Mouse (Mus musculus) cerebellum, adult 11-12 months (tissue): ENCODE measurements around the gene Pcx.

Experiments
- DNase-seq: peaks from one replicate; pipeline ENCODE4 v3.0.0; 2022

The Pcx gene

DNA sequence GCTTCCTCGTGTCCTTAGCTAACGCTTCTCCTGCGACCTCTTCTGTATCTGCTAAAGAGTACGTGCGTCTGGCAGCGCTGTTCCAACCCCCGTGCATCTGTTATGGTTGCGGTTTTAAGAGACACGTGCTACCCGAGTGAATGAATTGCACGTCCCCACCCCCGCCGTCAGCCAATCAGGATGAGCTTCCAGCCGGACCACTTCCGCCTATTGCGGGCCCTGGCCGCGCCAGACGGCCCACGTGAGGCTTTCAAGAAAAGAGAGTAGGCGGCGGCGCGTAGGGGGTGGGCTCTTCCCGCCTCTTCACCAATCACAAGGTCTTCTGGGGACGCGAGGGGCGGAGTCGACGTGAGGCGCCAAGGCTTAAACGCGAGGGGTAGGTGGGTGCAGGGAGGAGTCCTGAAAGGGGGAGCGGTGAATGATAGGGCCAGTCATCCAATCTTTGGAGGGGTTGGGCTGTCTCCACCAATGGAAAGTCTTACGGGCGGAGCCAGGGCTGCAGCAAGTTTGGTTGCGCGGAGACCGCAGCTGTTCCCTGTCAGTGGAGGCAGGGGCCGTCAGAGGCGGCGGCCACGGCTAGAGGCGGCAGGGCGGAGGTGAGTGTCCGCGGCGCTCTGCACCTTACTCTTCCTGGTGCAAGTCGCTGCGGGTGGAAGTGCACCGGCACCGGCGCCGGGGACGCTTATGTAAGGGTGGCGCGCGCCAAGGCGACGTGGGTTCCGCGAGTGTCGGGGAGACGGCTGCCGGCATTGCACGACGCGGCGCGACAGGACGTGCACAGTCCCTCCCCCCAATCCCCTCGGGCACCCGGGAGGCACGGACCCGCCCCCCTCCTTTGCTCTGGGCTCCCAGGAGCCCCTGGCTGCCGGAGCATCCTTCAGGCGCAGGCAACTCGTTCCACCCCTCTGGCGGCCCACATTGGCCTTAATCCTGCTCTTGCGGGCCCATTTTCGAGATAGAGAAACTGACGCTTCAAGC, at the start of gene Pcx:
Gene Pcx, plus strand, starts transcription at position 487 of the 978 bp plus-strand sequence.
- peak; percentile 100 for DNase-seq

- no peak for DNase-seq
Observed at GRCm38 (mm10) chr19:4461981-4462380, 48.3 kb upstream of the Pcx start.

DNA sequence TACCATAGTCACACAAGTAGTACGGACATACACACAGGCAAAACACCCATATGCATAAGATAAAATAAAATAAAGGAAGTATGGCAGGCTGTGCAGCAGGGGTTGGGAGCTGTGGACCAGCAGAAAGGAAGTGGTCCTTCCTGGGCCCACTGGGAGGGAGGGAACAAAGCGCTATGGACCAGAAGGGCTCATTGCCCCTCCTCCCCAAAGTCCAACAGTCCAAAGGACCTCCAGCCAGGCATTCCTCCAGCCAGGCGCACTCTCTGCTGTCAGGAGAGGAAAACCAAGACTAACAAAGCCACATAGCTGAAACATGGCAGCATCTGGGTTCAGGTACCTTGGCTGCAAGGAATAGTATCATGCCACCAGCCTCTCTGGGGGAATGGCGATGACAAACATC, 45.6 kb upstream of the Pcx start:
- DNase-seq = no peak

GRCm38 (mm10) chr19:4468363-4468762, 41.9 kb upstream of the Pcx start:
- DNase-seq = peak; percentile 51

GRCm38 (mm10) chr19:4473549-4473948, 36.7 kb upstream of the Pcx start:
- peak; percentile 46 for DNase-seq

DNA sequence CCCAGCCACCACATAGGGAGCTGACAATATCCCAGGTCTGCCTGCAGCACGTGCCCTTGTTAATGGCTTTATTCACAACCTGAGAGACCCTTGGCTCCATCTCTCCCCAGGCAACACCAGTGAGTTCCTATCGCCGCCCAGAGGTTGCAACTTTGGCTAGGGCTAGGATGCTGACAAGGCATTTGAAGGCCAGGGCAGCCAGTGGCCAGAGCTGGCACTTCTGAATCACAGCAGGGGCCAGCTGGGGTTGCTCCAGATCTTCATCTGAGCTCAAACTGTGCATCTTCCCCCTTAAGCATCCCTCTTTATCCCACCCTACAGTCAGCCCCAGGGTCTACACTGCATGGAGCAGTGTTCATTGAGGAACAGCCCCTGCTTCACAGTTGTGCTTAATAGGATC, 35.5 kb upstream of the Pcx start:
- DNase-seq = peak; percentile 51

DNA sequence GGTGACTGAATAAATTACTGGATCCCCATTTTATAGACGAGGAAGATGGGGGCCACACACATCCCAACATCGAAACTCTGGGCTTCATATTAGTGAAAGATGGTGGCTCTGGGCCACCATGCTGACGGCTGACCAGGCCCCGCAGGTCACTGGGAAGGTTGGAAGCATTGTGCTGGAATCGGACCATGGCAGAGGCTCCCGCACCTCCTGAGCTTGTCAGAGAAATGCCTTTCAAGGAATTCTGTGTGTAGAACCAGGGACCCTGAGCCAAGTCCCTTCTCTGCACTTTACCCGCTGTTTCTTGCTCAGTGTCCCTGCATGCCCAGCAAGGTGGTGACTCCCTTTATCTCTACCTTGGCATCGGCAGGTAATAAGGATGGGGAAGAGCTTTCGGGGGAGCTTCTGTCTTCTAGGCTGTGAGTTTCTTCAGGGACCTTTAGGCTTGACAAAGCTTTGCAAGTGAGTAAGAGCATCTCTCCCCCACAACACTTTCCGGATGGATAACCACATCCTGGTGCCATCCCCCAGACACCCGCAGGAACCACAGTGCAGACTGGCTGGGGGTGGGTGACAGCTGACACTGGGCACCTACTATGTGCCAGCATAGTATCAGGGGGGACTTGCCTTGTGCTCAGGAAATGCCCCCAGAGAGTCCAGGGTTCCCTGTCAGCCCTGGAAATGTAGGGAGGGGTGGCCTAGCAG, 34.9 kb upstream of the Pcx start:
- peak; percentile 62 for DNase-seq

DNA sequence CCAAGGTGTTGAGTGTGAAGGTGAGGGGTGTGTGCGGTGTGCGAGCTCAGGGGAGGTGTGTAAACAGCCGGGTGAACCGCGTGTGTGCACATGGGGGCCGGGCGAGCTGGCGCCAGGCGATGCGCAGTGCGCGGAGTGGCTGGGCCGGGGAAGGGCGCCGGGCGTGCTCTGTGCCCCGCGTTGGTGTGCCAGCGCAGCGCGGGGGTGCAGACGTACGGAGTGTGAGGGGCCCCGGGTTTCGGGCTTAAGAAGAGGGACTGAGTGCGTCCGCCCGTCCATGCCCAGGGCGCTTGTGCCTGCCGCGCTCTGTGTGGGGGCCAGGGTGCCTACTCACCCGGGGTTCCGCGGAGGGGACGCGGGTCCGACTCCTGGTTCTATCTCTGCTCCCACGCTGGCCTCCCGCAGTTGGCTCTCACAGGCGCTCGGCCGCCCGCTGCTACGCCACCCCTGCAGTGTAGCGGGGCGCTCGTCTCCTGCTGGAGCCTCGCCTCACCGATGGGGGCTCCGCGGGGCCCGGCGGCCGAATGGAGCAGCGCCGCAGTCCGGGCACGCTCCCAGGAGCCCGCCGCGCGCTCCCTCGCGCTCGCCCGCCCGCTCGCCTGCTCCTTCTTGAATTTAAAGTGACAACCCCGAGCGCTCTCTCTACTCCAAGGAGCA, 33.5 kb upstream of the Pcx start:
- peak; percentile 85 for DNase-seq

- DNase-seq = peak; percentile 92
Observed at GRCm38 (mm10) chr19:4477345-4478189, 32.7 kb upstream of the Pcx start, which contains the start of gene Syt12. Syt12 (minus strand) TSS chr19:4477447.

DNA sequence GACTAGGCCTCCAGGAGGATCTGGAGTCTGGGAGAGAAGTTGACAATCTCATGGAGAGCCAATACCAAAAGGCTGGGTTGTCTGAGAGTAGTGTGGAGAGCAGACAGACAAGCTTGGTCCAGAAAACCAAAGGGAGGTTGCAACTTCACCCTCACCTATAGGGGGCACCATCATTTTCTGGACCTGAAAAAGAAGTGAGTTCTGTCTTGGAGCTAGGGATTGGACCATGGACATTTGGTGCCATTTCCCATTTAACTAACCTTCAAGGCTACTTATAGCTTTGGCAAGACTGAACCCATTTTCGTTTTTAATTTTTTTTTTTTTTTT, 32.1 kb upstream of the Pcx start:
- no peak for DNase-seq

DNA sequence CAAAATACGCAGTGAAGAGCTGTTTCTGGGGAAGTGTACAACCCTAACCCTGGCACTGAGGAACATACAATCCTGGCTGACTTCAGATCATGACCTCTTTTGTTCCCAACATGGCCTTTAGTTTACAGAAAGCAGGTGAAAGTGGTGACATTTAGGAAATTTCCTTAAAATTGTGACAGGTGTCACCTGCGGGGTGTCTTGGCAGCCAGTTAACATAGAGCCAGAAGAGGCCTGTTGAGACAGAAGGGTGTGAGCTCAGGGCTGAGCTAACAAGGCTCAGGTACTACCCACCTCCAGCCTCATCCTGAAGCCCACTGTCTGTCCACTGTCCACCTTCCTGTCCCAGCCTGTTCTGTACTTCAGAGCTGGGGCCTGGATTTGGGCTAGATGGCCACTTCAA, 30.2 kb upstream of the Pcx start:
- peak; percentile 85 for DNase-seq

GRCm38 (mm10) chr19:4481326-4481725, 28.9 kb upstream of the Pcx start:
- DNase-seq = peak; percentile 65

GRCm38 (mm10) chr19:4482111-4482859, 28.0 kb upstream of the Pcx start:
- DNase-seq = peak; percentile 75

GRCm38 (mm10) chr19:4485006-4485405, 25.3 kb upstream of the Pcx start:
- DNase-seq = no peak

DNA sequence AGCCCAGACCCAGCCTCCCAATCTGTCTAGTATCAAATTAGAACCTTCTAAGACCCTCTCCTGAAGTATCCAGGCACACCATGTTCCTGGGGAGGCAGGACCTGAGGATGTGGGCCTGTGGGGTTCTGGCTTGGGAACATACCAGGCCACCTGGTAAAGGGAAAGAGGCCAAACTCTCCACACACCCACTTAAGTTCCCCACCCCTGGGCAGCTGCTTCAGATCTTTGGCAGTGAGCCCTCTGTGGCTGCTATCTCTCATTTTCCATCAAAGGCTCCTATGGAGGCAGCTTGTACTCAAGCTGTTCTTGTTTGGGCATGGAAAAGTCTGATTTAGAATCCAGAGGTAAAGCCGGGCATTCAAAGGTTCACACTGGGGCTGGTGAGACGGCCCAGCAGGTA, 22.4 kb upstream of the Pcx start:
- DNase-seq = no peak

DNA sequence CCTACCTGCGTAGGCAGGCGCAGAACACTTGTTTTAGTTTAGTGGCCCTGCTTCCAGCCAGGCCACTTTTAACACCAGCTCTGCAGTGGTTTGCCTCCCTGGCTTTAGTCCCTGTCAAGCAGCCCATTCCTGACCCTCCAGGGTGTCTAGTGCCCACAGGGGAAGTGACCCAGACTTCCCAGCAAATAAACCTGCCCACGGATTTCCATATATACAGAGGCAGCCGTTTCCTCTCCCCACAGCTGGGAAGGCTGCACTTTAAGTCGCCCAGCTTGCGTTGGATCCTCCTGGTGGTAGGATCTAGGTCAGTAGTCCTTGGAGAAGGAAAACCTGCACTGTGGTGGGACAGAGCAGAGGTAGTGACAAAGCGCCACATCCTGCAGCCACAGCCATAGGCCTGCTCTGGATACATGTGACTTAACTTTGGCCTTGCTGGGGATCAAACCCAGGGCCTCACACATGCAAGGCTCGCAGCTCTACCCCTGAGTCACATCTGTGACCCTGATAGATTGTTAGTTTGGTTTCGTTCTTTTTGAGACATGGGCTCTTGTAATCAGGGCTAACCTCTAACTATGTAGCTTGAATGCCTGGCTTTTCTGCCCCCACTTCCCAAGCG, 19.1 kb upstream of the Pcx start:
- no peak for DNase-seq

DNA sequence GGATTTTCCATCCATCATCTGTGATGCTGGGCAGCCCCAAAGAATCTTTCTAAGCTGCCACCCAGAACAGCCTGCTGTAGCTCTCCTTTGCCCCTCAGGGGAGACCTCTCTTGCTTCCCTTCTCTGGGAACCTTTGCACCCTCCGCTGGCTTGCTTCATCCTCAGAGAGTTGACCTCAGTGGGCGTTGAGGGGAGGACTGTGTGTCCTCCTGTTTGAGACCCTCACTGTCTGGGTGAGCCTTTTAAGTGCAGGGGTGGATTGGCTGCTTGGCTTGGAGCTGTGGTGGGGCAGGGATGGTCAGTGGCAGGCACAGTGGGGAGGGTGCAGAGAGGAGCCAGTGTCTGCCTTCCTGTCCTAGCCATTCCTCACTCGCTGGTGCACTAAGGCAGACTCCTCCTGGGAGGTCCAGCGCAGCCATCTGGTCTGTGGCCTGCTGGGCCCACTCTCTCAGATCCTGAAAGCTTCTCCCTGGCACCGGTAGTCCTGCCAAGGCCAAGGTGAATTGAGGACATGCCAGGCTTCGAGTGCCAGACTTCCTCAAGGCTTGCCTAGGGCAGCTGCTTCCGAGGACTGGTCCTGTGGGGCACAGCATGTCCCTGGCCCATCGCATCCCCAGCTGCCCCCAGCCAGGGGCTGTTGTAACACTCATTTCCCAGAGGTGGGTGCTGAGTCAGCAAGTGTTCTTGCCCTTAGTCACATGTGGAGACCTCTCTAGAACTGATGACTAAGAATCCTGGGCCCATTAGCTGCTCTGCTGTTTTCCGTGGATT, 17.6 kb upstream of the Pcx start:
- peak; percentile 99 for DNase-seq

GRCm38 (mm10) chr19:4494707-4495106, 15.6 kb upstream of the Pcx start:
- no peak for DNase-seq

DNA sequence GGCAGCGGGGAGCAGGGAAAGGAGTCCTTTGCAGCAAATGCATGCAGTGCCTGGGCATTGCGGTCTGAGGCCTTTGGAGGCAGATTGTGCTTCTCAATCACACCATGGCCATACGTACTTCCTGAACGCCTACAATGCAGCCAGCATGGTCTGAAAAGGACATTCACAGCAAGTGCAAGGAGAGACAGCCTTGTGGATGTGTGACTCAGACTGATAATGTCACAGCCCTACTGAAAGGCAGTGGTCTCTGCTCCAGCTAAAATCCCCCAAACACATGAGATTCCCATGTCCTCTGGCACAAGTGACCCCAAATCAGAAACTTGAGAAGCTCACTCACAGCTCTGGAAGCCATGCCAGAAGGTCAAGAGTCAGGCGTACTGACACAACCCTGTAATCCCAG, 14.5 kb upstream of the Pcx start:
- DNase-seq = no peak

GRCm38 (mm10) chr19:4496535-4497262, 13.6 kb upstream of the Pcx start:
- DNase-seq = peak; percentile 64
